Mouse (Mus musculus): ENCODE measurements around the gene Sept1.
"Not testable (repeated sequence)": the region's sequence is repeated elsewhere in the genome, so short reads cannot be mapped to it uniquely, and the experiment has no call there.

The Sept1 gene

GRCm38 (mm10) chr7:127253821-127254769 is 21.2 kb upstream of the Sept1 start:
- DNase-seq (ENCODE audit: low spot score in 2 of 2): peak; percentile 82 to 96

- DNase-seq (ENCODE audit: low spot score in 2 of 2): no peak
Observed at GRCm38 (mm10) chr7:127253341-127253740, 20.4 kb upstream of the Sept1 start.

GRCm38 (mm10) chr7:127252414-127252813 is 19.5 kb upstream of the Sept1 start:
- no peak for DNase-seq (ENCODE audit: low spot score in 2 of 2)

DNA sequence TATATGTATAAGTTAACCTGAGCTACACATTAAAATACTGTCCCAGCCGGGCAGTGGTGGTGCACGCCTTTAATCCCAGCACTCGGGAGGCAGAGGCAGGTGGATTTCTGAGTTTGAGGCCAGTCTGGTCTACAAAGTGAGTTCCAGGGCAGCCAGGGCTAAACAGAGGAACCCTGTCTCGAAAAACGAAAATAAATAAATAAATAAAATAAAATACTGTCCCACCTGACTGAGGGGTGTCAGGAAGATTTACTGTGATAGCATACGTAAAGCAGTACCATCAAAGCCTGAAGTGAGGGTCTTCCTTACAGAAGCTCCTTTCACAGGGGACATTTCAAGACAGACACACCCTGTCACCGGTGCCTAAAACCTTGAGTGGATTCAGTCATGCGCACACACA is 17.6 kb upstream of the Sept1 start:
- not testable (repeated sequence) for DNase-seq (ENCODE audit: low spot score in 2 of 2)

DNA sequence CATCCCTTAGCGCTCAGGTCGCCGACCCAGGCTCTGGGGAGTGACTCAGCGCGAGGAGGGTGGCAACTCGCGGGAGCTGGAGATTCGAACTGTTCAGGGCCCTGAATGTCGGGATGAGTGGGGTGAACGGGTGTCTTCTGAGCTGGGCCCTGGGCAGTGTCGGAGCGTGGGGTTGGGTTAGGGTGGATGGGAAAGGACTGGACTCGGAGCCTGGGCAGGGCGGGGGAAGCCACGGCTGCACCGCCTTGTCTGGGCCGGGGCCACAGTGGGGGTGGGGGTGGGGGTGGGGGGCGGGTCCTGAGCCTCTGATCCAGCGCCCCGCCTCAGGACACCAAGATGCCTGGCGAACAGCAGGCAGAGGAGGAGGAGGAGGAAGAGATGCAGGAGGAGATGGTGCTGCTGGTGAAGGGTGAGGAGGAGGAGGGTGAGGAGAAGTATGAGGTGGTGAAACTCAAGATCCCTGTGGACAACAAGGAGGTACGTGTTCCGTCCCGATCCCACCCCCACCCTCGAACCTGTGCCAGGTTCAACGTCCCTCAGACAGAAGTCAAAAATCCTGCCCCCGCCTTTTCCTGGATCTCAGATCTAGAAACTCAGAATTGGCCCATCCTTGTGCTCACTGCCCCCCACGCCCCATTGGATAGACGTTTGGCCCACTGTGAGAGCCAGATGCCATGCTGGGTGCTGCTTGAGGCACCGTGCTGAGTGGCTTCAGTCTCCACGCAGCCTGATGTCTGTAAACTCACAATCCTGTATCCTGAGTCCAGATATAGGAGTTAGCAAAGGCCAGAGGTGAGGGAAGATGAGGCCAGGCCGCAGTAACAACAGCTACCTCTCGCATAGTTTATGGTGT is 12.0 kb upstream of the Sept1 start:
- DNase-seq (ENCODE audit: low spot score in 2 of 2): no peak

DNA sequence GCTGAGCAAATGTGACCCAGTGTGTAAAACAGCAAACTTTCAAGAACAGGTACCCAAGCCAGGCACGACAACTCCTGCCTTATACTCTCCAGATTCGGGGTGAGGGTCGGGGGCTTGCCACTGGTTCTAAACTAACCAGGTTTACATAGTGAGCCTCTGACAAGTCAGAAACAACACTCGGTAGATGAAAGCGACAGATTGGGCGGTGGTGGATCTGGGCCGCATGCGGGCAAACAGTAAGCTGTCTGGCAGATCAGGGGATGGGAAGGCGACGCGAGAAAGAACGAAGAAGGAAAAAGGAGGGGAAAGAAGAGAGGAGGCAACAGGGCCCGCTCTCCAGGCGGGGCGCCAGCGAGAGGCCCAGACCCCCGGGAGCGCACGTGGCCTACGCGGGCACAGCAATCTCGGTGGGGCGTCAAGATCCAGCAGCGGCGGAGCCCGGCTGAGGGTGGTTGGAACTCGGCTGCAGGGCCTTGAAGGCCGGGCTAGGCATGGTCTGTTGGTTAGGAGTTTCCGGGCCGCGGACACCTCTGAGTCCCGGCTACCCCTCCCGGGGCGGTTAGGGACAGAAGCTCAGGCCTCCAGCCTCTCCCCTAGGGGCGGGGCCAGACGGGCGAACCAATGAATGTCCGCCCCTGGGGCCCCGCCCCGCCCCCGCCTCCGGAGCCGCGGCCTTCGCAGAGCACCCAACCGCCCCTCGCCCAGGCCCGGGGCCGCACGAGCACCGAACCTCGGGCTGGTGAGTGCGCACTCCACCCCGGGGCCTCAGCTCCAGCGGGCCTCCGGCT is 11.1 kb upstream of the Sept1 start, which contains the start of gene Zfp771:
TSS of gene Zfp771 (plus strand) at position 405 of the 788 bp plus-strand sequence.
- peak; percentile 78 to 93 for DNase-seq (ENCODE audit: low spot score in 2 of 2)

- DNase-seq (ENCODE audit: low spot score in 2 of 2): no peak
Observed at GRCm38 (mm10) chr7:127243361-127243867, 10.5 kb upstream of the Sept1 start.

GRCm38 (mm10) chr7:127234777-127235176 is 1.8 kb upstream of the Sept1 start:
- no peak for DNase-seq (ENCODE audit: low spot score in 2 of 2)

GRCm38 (mm10) chr7:127233765-127234164 is 835 bp upstream of the Sept1 start:
- DNase-seq (ENCODE audit: low spot score in 2 of 2): no peak

DNA sequence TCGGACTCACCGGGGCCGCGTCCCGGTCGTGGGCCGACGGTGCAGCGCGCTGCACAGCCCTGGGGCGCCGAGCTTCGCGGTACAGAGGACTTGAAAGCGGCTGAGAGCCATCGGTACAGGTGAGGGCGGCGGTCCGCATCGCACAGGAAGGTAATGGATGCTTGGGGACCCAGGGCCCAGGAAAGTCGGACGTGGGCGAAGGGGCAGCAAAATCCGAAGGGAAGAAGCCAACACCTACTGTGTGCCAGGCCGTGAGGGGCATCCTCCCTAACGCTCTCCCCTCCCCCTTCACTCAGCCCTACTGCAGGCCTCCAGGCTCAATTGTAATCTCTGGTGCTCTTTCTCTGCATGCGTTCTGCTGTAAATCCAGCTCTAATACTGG is 429 bp upstream of the Sept1 start:
- no peak for DNase-seq (ENCODE audit: low spot score in 2 of 2)

- no peak for DNase-seq (ENCODE audit: low spot score in 2 of 2)
Observed at GRCm38 (mm10) chr7:127231826-127232621, 906 bp downstream of the Sept1 start.

DNA sequence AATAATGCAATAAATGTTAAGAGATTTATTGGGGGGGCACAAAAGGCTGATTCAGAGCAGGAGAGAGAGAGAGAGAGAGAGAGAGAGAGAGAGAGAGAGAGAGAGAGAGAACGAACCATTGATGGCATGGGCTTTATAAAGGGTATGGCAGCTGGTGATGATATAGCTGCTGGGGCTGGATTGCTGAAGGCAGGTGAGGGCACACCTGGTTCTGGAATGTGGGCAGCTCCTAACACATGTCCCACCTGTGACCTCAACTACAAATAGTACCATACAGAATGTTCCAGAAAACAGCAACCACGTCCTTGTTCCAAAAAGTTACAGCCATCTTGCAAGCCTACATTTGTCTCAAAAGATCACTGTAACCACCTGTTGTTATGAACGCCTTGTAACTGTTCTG is 1.6 kb downstream of the Sept1 start:
- DNase-seq (ENCODE audit: low spot score in 2 of 2): no peak

DNA sequence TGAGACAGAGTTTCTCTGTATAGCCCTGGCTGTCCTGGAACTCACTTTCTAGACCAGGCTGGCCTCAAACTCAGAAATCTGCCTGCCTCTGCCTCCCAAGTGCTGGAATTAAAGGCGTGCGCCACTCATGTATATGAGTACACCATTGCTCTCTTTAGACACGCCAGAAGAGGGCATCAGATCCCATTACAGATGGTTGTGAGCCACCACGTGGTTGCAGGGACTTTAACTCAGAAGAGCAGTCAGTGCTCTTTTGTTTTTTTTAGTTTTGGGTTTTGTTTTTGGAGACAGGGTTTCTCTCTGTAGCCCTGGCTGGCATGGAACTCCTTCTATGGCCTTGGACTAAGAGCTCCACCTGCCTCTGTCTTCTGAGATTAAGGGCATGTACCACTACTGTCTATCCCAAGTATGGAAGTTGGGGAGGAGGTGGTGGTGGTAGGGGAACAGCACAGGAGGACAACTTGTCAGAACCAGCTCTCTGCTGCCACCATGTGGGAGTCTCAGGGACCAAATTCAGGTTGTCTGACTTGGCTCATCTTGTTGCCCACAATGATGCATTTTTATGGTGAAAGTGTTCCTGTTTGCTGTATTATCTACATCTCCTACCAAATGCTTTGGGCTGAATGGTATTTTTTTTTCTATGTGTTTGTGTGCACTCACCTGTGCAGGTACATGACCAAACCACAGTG is 4.2 kb downstream of the Sept1 start:
- DNase-seq (ENCODE audit: low spot score in 2 of 2): peak; percentile 67 to 82

- no peak for DNase-seq (ENCODE audit: low spot score in 2 of 2)
Observed at GRCm38 (mm10) chr7:127225147-127225995, 7.6 kb downstream of the Sept1 start.

DNA sequence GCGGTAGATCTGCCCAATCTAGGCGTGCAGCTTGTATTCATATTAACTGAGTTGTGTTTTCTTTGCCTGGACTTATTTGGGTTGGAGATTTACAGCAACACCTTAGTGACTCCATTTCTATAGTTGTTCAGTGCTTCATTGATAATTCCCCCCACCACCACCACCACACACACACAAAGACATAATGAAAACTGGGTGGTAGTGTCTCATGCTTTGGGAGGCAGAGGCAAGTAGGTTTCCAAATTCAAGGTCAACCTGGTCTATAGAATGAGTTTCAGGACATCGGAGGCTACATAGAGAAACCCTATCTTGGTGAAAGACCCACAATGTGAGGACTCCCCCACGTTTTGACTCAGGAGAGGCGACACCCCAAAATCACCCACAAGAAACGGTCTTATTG is 8.3 kb downstream of the Sept1 start:
- DNase-seq (ENCODE audit: low spot score in 2 of 2): no peak

- no peak for DNase-seq (ENCODE audit: low spot score in 2 of 2)
Observed at GRCm38 (mm10) chr7:127223515-127224478, 9.1 kb downstream of the Sept1 start.

DNA sequence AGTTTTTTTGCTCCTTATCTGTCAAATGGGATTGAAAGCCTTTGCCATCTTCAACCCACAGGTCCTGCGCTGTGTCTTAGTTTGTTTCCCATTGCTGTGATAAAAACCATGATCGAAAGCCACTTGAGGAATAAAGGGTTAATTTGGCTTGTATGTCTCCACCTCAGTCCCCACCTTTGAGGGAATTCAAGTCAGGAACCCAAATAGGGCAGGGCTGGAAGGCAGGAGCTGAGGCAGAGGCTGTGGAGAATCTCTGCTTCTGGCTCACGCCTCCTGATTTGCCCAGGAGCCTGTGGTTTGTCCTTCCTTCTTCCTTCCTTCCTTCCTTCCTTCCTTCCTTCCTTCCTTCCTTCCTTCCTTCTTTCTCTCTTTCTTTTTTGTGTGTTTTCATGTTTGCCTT is 9.8 kb downstream of the Sept1 start:
- no peak for DNase-seq (ENCODE audit: low spot score in 2 of 2)

GRCm38 (mm10) chr7:127220440-127220839 is 12.5 kb downstream of the Sept1 start:
- DNase-seq (ENCODE audit: low spot score in 2 of 2): no peak
